Mouse (Mus musculus): ENCODE measurements around the gene 9330182L06Rik. TPM values are rescaled to one million over a fixed set of nuclear protein-coding genes. Genes with fewer than 3 reads are reported as not detected.

9330182L06Rik gene
- polyA plus RNA-seq, 1 experiment from 2014 or later, result 3.3 TPM

DNA sequence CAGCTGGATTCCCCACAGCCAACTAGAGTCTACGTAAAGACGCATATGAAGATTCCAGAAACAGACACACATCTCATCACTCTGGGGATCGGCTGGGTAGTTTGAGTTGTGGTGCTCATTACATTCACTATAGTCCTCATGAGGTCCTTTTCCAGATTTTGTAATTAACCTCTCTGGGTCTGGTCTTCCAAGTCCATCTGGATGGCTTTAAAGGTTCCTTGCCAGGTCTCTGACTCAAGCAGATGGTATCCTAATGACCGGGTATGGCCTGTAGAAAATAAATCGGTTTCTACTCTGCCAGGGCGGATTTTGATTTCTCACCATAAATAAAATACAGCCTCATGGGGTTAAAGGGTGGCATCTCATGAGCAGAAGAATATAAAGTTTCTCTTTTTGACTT lies 183.0 kb downstream of the 9330182L06Rik start:
- H3K27me3 ChIP-seq (ENCODE audit: control insufficient read depth, insufficient read depth, low read length), result no peaks in the 10 kb centered on the region
- H3K4me3 ChIP-seq (ENCODE audit: low read length), result no peak overlapping the region
- no peak for ATAC-seq (ENCODE audit: low FRiP score, low TSS enrichment)
- H3K9me3 ChIP-seq (ENCODE audit: control insufficient read depth, low read length), result no peaks in the 10 kb centered on the region
- no peaks in the 10 kb centered on the region for H3K36me3 ChIP-seq (ENCODE audit: control insufficient read depth, insufficient read depth, low read length)
- no peak overlapping the region for H3K27ac ChIP-seq (ENCODE audit: low read depth, low read length)
- no peak overlapping the region for H3K4me2 ChIP-seq (replicated peaks; ENCODE audit: low read depth, low read length)
- no peak overlapping the region for H3K9ac ChIP-seq (ENCODE audit: low read depth, low read length)
- WGBS, result 86% methylated on average over 6 of the region's 6 CpGs
- no peaks in the 10 kb centered on the region for H3K4me1 ChIP-seq (ENCODE audit: control insufficient read depth, insufficient read depth, low read length)

DNA sequence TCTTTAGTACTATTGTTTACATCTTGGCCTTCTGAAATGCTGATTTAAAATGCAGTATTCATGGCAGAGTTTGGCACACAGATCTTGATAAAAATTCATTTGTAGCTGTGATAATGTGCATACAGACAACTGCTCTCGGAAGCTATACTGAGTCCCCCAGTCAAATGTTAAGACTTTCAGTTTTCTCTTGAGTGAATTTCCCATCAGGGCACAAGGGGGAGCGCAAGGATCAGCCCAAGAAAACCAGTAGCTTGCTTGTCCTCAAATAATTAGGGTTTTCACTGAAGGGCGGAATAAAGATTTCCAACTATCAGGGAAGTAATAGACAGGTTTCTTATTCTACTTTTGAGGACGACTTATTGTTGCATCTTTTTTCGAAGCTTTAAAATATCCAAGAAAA lies 183.7 kb downstream of the 9330182L06Rik start:
- WGBS, result 72% methylated on average over 5 of the region's 5 CpGs
- Histone ChIP-seq H3K27ac (ENCODE audit: low read depth, low read length) (no peak overlapping the region), H3K9ac (ENCODE audit: low read depth, low read length) (no peak overlapping the region), H3K9me3 (ENCODE audit: control insufficient read depth, low read length) (no peaks in the 10 kb centered on the region), H3K27me3 (ENCODE audit: control insufficient read depth, insufficient read depth, low read length) (no peaks in the 10 kb centered on the region), H3K4me3 (ENCODE audit: low read length) (no peak overlapping the region), H3K4me1 (ENCODE audit: control insufficient read depth, insufficient read depth, low read length) (no peaks in the 10 kb centered on the region), H3K36me3 (ENCODE audit: control insufficient read depth, insufficient read depth, low read length) (no peaks in the 10 kb centered on the region), H3K4me2 (replicated peaks; ENCODE audit: low read depth, low read length) (no peak overlapping the region)
- no peak for ATAC-seq (ENCODE audit: low FRiP score, low TSS enrichment)

DNA sequence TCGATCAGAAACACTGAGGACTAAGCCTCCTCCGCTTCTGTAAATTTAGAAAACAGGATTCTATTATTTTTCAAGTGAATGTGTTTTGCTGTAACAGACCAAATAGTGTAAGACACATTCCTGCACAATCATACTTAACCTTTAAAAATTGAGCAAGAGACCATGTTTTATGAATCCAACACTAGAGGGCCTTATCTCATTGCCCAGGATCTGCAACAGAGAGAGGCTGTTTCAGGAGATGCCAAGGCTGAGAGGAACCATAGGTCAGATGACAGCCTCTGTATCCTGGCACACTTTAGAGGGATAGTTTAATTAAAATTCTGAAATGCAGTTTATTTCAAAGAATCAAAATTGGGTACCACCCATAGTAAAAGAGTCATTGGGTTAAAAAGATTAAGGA lies 187.4 kb downstream of the 9330182L06Rik start:
- H3K27me3 ChIP-seq (ENCODE audit: control insufficient read depth, insufficient read depth, low read length), result no peaks in the 10 kb centered on the region
- no peak overlapping the region for H3K4me2 ChIP-seq (replicated peaks; ENCODE audit: low read depth, low read length)
- no peak overlapping the region for H3K9ac ChIP-seq (ENCODE audit: low read depth, low read length)
- H3K9me3 ChIP-seq (ENCODE audit: control insufficient read depth, low read length), result no peaks in the 10 kb centered on the region
- no peaks in the 10 kb centered on the region for H3K36me3 ChIP-seq (ENCODE audit: control insufficient read depth, insufficient read depth, low read length)
- no peak for ATAC-seq (ENCODE audit: low FRiP score, low TSS enrichment)
- 89% methylated on average over 2 of the region's 2 CpGs for WGBS
- H3K27ac ChIP-seq (ENCODE audit: low read depth, low read length), result no peak overlapping the region
- no peaks in the 10 kb centered on the region for H3K4me1 ChIP-seq (ENCODE audit: control insufficient read depth, insufficient read depth, low read length)
- H3K4me3 ChIP-seq (ENCODE audit: low read length), result no peak overlapping the region

DNA sequence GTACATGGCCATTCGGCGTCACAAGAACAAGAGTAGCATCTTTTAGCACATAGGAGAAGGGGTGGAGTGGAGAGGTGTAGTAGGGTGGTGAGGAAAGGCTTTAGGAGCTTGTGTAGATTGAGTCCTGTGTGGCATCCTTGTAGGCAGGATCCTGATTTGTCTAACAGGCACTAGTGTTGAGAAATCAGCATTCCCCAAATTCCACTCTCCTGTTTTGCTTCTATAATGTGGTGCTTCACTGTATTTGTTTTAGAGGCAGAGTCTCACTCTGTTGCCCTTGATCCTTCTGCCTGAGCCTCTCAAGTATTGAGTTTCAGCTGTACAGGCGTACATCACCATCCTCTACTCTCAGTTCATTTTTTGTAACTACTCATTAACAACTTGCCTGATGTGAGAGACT lies 211.7 kb downstream of the 9330182L06Rik start:
- Histone ChIP-seq H3K9me3 (ENCODE audit: control insufficient read depth, low read length) (no peaks in the 10 kb centered on the region), H3K4me3 (ENCODE audit: low read length) (no peak overlapping the region), H3K27ac (ENCODE audit: low read depth, low read length) (no peak overlapping the region), H3K27me3 (ENCODE audit: control insufficient read depth, insufficient read depth, low read length) (no peaks in the 10 kb centered on the region), H3K36me3 (ENCODE audit: control insufficient read depth, insufficient read depth, low read length) (no peaks in the 10 kb centered on the region), H3K4me1 (ENCODE audit: control insufficient read depth, insufficient read depth, low read length) (no peaks in the 10 kb centered on the region), H3K9ac (ENCODE audit: low read depth, low read length) (no peak overlapping the region), H3K4me2 (replicated peaks; ENCODE audit: low read depth, low read length) (no peak overlapping the region)
- no peak for ATAC-seq (ENCODE audit: low FRiP score, low TSS enrichment)
- 68% methylated on average over 3 of the region's 3 CpGs for whole genome bisulfite sequencing

DNA sequence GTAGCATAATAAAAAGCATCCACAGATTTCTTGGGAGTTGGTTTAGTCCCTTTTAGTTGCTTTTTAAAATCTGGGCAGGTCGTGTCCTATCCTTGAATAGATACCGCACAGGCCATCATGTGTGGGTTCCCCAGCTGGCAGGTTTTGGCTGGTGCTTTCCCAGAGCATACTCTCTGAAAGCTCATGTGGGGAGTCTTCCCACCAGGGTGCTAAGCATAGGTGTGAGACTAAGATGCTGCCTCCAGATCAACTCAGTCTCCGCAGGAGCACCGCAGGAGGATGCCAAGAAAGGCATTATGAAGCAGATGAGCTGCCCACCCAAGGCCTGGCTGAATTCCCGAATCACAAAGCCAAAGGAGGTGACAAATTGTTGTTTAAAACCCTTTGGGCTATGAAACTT lies 229.5 kb downstream of the 9330182L06Rik start:
- WGBS, result 32% methylated on average over 5 of the region's 5 CpGs
- Histone ChIP-seq H3K27ac (ENCODE audit: low read depth, low read length) (no peak overlapping the region), H3K4me2 (replicated peaks; ENCODE audit: low read depth, low read length) (no peak overlapping the region), H3K9me3 (ENCODE audit: control insufficient read depth, low read length) (no peaks in the 10 kb centered on the region), H3K9ac (ENCODE audit: low read depth, low read length) (no peak overlapping the region), H3K4me1 (ENCODE audit: control insufficient read depth, insufficient read depth, low read length) (no peaks in the 10 kb centered on the region), H3K36me3 (ENCODE audit: control insufficient read depth, insufficient read depth, low read length) (no peaks in the 10 kb centered on the region), H3K27me3 (ENCODE audit: control insufficient read depth, insufficient read depth, low read length) (no peaks in the 10 kb centered on the region), H3K4me3 (ENCODE audit: low read length) (no peak overlapping the region)
- ATAC-seq (ENCODE audit: low FRiP score, low TSS enrichment), result no peak

DNA sequence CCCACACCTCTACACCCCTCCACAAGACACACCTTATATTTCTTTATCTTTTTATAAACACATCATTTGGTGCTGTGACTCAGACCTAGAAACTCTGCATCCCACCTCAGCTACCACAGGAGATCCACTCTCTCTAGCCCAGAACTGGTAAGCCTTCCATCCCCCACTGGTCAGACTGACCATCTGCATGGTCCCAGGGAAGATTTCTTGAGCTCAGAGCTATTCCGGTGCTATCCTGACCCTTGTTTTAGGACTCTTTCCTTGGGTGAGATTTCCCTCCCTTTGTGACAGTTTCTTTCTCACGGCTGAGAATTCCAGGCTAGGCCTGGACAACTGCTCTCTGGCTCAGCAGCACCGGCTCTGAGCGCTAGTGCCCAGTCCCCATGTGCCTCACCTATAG lies 231.3 kb downstream of the 9330182L06Rik start:
- H3K9me3 ChIP-seq (ENCODE audit: control insufficient read depth, low read length), result no peaks in the 10 kb centered on the region
- no peak overlapping the region for H3K4me2 ChIP-seq (replicated peaks; ENCODE audit: low read depth, low read length)
- ATAC-seq (ENCODE audit: low FRiP score, low TSS enrichment), result no peak

DNA sequence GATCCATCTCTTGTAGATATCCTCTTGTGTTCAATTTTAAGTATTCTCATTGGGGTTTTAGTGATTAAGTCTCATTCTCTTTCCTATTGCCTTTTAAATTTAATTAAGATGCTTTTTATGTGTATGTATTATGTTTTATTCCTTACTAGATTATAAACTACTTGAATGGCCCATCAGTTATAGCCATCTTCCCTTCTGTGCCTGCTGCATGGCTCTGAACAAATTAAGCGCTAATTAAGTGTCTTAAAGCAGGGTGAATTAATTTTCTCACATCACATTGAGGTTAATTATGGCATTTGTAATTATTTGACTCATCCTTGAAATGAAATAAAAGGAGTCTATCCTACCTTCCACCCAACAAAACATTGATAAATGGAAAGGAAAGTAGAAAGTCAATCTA lies 245.1 kb downstream of the 9330182L06Rik start:
- H3K9ac ChIP-seq (ENCODE audit: low read depth, low read length), result no peak overlapping the region
- ATAC-seq (ENCODE audit: low FRiP score, low TSS enrichment), result no peak

More for the DNA sequence above, 231.3 kb downstream of the 9330182L06Rik start:
- Histone ChIP-seq H3K36me3 (ENCODE audit: control insufficient read depth, insufficient read depth, low read length) (no peaks in the 10 kb centered on the region), H3K27ac (ENCODE audit: low read depth, low read length) (no peak overlapping the region), H3K9ac (ENCODE audit: low read depth, low read length) (no peak overlapping the region), H3K4me3 (ENCODE audit: low read length) (no peak overlapping the region), H3K27me3 (ENCODE audit: control insufficient read depth, insufficient read depth, low read length) (no peaks in the 10 kb centered on the region), H3K4me1 (ENCODE audit: control insufficient read depth, insufficient read depth, low read length) (no peaks in the 10 kb centered on the region)
- WGBS, result 54% methylated on average over 4 of the region's 4 CpGs

DNA sequence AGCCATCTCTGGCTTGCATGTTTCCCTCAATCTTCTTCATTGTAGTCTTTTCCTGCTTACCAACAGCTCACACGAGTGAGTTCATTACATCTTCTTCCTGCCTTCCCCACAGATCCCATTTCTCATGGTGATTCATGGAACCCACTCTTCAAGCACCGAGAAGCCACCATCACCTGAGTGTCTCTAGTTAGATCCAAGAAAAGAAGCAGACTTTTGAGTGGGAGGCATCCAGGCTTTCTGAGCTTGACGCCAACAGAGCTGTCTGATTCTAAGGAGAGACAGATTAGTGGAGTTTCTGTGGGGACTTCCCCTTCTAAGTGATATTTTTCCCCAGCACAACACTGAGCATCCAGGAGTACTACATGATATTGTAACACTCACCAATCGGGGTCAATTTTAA lies 259.6 kb downstream of the 9330182L06Rik start:
- Histone ChIP-seq H3K4me1 (ENCODE audit: control insufficient read depth, insufficient read depth, low read length) (no peaks in the 10 kb centered on the region), H3K27ac (ENCODE audit: low read depth, low read length) (no peak overlapping the region), H3K36me3 (ENCODE audit: control insufficient read depth, insufficient read depth, low read length) (no peaks in the 10 kb centered on the region), H3K27me3 (ENCODE audit: control insufficient read depth, insufficient read depth, low read length) (no peaks in the 10 kb centered on the region), H3K4me2 (replicated peaks; ENCODE audit: low read depth, low read length) (no peak overlapping the region), H3K4me3 (ENCODE audit: low read length) (no peak overlapping the region), H3K9ac (ENCODE audit: low read depth, low read length) (no peak overlapping the region), H3K9me3 (ENCODE audit: control insufficient read depth, low read length) (no peaks in the 10 kb centered on the region)
- 84% methylated on average over 4 of the region's 4 CpGs for WGBS
- ATAC-seq (ENCODE audit: low FRiP score, low TSS enrichment), result no peak

More for the DNA sequence above, 245.1 kb downstream of the 9330182L06Rik start:
- no peaks in the 10 kb centered on the region for H3K4me1 ChIP-seq (ENCODE audit: control insufficient read depth, insufficient read depth, low read length)
- no peaks in the 10 kb centered on the region for H3K36me3 ChIP-seq (ENCODE audit: control insufficient read depth, insufficient read depth, low read length)
- H3K4me2 ChIP-seq (replicated peaks; ENCODE audit: low read depth, low read length), result no peak overlapping the region
- no peaks in the 10 kb centered on the region for H3K9me3 ChIP-seq (ENCODE audit: control insufficient read depth, low read length)
- H3K27me3 ChIP-seq (ENCODE audit: control insufficient read depth, insufficient read depth, low read length), result no peaks in the 10 kb centered on the region
- H3K27ac ChIP-seq (ENCODE audit: low read depth, low read length), result no peak overlapping the region
- WGBS, result 97% methylated on average over 1 of the region's 1 CpGs
- no peak overlapping the region for H3K4me3 ChIP-seq (ENCODE audit: low read length)
